Mouse (Mus musculus) cerebellum, adult (tissue): ENCODE measurements around the gene Dnajc5.
A peak's percentile ranks its signal among the peaks of the same experiment; 100 is the strongest.

ENCODE experiments used
- ATAC-seq: cut with Nextera tagmentation; 2 replicates; pipeline ENCODE4 v1.9.2; 2017; ENCODE audit warnings: mild to moderate bottlenecking, moderate library complexity, mixed read lengths; ENCODE audit not compliant: insufficient number of reproducible peaks, low FRiP score, low TSS enrichment

Dnajc5 gene

GRCm38 (mm10) chr2:181570921-181571595 lies 50.8 kb downstream of the Dnajc5 start:
- ATAC-seq = peak; percentile 64; the same call in 1 of the 2 replicates

GRCm38 (mm10) chr2:181571941-181572670 lies 51.8 kb downstream of the Dnajc5 start:
- ATAC-seq = no peak

- ATAC-seq = peak; percentile 18; the same call in 1 of the 2 replicates
Measured at GRCm38 (mm10) chr2:181572921-181573920, 52.9 kb downstream of the Dnajc5 start.

DNA sequence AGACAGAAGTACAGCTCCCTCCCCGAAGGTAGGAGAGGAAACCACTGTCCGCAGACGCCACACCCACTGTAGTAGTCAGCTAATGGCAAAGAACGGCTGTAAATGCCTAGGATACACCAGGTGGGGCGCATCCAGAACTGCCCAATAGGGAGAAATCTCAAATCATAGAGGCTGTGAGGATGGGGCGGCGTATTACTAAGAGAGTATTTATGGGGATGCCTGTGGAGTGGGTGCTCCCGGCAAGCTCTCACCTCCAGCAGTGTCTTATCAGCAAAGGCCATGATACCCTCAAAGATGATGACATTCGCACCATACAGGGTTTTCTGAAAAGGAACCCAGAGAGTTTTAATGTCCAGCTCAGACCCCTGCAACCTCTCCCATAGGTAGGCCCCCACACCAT lies 53.7 kb downstream of the Dnajc5 start:
- no peak for ATAC-seq

GRCm38 (mm10) chr2:181574921-181575545 lies 54.7 kb downstream of the Dnajc5 start:
- ATAC-seq = no peak

- ATAC-seq = no peak
Measured at GRCm38 (mm10) chr2:181576613-181577012, 56.3 kb downstream of the Dnajc5 start.

DNA sequence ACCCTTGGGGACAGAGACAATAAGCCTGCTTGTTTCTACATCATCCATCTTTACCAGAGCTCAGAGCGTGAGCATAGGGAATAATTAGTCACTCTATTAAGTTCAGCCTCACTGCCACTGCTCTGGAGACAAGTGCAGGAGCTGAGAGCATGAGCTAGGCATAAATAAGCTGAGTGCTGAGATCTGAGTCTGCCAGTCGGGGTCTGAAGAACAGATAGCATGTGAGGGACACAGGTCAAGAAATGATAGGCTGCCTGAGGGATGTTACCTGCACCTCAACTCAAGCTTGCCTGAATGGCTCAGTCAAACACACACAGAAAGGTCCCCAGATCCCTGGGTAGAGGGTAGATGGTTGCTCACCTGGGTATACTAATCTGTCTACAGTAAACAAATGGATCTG lies 56.8 kb downstream of the Dnajc5 start:
- ATAC-seq = no peak

DNA sequence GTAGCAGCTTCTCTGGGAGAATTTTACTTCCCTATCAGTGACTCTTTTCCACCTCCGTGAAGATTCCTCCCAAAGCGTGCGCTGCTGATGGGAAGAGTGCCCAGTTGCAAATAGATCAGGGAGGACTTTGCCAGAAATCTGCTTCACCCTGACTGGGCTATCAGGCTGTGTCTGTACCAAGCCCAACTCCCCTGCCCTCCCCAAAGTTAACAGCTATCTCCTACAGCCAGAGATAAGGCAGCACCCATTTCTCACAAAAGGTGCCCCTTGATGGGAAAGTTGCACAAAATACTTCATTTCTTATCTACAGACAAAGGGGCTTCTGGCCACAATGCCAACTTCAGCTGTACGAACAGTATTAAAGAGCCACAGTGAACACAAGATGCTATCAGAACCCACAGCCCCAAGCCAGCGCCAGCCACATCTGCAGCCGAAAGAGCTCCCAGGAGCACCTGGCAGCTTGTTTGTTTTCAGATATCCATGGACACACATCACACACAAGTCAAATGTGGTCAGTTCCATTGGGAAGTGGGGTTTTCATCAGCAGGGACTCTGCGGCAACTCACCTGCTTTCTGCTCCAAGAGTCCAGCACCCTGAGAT lies 57.8 kb downstream of the Dnajc5 start:
- ATAC-seq = no peak

GRCm38 (mm10) chr2:181578790-181579618 lies 58.7 kb downstream of the Dnajc5 start:
- ATAC-seq = no peak

DNA sequence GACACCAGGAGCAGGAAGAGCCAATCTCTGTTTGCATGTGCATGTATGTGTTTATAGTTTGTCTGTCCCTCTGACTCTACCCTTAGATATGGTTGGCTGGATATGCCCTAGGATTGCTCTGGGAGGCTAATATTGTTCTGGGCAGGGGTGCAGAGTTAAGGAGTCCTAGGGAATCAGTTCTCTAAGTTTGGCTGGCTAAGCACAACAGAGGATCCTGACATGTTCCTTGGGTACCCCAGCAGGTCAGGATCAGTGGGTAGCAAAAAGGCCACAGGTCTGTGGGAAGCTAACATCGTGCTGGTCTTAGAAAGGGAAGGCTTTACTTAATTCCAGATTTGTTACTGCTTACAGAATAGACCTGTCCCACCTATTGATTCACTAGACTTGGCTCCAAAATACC lies 59.4 kb downstream of the Dnajc5 start:
- no peak for ATAC-seq

GRCm38 (mm10) chr2:181580131-181580772 lies 60.0 kb downstream of the Dnajc5 start:
- ATAC-seq = no peak

GRCm38 (mm10) chr2:181581016-181581401 lies 60.7 kb downstream of the Dnajc5 start:
- peak; percentile 69 for ATAC-seq

DNA sequence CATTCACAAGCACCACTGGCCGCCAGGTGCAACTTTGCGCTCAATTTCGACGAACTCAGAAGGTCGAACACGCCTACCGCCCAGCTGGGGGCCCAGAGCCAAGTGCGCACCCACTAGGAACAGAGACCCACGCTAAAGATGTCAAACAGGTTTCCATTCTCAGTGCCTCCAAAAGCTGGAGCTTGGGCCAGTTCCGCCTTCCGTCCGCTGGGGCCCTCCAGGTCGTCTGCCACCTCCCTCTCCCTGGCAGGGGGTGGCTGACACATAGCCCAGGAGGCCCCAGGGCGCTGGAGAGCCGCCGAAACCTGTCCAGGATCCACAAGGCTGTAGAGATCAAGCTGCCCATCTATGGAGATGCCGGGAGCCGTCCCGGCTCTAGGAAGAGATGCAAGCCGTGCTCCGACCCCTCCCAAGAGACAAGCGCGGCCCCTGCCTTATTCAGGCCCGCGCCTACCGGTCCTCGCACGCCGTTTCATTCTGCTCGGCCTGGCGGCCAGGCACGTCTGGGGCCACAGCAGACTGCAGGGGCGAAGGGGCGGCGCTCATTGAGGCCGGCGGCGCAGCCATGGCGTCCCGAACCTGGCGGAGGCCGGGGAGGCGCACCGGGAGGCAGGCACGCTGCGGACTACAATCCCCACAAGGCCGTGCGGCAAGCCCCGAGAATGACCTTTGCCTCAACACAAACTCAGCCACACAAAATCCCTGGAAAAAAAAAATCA lies 61.3 kb downstream of the Dnajc5 start:
- peak; percentile 63; the same call in 1 of the 2 replicates for ATAC-seq

- no peak for ATAC-seq
Measured at GRCm38 (mm10) chr2:181582358-181582757, 62.1 kb downstream of the Dnajc5 start.

DNA sequence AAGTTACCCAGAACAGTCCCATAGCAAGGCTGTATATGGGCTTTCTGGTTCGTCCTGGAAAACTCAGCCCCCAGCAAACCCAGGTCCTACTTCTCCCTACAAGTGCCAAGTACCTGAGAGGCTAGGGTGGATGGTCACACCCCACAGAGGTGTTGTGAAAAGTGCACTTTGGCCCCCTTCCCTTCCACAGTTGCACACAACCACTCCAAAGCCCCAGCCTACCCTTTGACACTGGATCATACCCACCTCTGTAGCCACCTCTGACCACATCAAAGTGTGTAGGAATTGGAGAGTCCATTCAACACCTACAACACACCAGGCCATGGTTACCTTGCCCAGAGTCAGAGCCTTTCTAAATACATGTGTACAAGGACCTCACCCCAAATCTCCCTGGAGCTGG lies 62.7 kb downstream of the Dnajc5 start:
- no peak for ATAC-seq

DNA sequence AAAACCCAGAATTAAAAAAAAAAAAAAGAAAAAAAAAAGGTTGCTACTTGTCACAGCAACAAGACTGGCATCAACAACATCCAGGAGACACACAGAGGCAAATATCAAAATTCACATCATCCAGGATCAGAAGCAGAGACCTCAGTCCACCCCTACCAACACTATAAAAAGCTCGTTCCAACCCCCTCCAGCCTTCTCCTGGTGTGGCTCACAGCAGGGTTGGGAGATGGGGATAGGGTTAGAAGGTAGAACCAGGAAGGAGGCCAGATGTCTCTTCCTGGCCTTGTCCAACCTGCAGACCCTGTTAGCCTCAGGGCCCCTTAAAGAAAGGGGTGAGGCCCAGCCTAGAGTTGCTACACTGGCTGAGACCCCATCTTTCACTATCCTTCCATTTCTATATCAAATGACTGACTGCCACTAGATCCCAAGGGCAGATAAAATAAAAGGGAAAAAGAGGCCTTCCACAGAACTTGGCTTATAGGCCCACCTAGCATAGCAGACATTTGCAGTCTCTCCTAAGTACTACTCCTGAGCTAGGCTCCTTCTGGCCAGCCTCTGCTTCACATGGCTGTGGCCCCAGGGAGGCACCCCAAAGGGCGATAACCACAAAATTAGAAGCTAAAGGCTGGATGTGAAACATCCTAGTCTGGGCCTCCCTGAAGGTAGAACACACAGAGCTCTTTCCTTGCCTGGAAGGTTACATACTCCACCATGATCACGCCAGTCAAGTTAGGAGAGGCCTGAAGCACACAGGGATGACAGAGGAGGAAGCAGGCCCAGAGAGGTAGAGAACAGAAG lies 63.4 kb downstream of the Dnajc5 start:
- ATAC-seq = no peak

DNA sequence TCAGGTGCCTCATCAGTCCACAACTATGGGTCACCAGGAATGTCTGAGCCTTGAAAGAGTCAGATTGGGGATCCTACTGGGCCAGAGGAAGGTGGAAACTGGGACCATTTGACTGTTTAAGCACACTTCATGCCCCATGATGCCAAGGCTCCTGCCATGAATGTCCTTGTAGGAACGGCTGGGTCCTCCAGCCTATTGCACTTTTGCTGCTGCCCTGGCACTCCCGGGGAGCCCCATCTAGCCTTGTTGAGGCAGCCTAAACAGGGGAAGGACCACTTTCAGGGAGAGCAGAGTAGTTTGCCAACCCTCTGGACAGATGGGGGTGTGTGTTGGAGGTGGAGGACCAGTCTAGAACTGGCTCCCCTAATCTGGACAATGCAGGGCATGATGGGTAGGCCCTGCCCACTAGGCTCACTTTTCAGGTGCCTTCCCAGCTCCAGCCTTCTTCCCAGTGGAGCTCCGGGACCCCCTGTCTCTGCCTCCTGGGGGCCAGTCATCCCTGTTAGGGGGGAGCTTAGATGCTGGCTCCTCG lies 64.2 kb downstream of the Dnajc5 start, which contains the start of gene Uckl1:
Uckl1 (minus strand) TSS at position 482 of the 532 bp plus-strand sequence.
- no peak for ATAC-seq
